8 mouse cellular contexts compared by ENCODE assay signal in the genomic region with DNA sequence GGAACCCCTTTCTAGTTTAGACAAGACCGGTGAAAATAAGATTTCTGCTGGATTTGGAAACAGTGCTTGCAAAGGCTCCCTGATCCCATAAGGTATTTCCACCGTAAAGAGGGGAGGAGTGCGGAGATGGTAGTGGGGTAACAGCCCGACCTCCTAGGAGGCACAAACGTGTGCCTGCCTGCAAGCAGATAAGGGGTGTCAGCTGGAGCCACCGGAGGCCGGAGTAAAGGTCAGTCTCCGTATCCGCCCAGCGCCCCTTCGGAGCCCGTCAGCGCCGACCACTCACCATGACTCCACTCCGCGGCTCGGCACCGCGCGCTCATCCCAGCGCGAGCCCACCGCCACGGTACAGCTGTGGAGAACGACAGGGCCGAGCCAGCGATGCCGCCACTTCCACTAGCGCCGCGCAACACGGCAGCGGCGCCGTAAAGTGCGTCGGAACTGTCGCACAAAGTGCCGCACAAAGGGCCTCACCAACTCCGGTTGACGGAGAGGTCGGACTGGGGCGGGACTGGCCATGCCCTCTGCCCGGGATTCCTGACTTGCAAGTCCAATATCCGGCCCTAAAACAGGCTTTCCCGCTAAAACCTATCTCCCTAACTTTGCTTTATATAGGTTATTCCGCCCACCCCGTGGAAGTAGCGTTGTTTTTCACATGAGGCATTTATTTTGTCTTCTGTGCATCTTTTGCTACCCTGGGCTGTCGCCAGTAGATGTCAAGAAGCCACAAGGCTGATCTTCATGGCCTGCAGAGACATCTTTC. TPM values are rescaled to one million over a fixed set of nuclear protein-coding genes. Genes with fewer than 3 reads are reported as not detected.
DNase-seq lines count a peak whose midpoint lies in the region; ATAC-seq lines count a peak whose summit lies in the region.

Gene Dnajc19 (minus strand): TSS at position 422 of the 763 bp plus-strand sequence.

- H3K9me3 ChIP-seq in hindbrain, embryonic 16.5 days (ENCODE audit: control insufficient read depth, low read length): no peaks in the 10 kb centered on the region

- peaks cover 15% of the 10 kb centered on the region for H3K4me1 ChIP-seq in hindbrain, embryonic 16.5 days (ENCODE audit: control insufficient read depth, insufficient read depth, low read depth, low read length)

- peaks cover 5% of the 10 kb centered on the region; the same call in 1 of the 2 replicates for H3K36me3 ChIP-seq in hindbrain, embryonic 16.5 days (ENCODE audit: control insufficient read depth, insufficient read depth, low read length)
- no peaks in the 10 kb centered on the region; the same call in 1 of the 2 replicates for H3K36me3 ChIP-seq in macrophage (ENCODE audit: inconsistent target)

- H3K27me3 ChIP-seq in hindbrain, embryonic 16.5 days (replicated peaks; ENCODE audit: control insufficient read depth, insufficient read depth, low read length): no peaks in the 10 kb centered on the region

- peak; percentile 76 for DNase-seq in WW6 (ENCODE audit: low read depth, low spot score)
- DNase-seq in cerebellum, postnatal 4 days (ENCODE audit: low spot score in 2 of 2): peak; percentile 81 to 92
- peak; percentile 94 for DNase-seq in gastrocnemius, adult 18-20 months (ENCODE audit: low spot score)
- peak; percentile 96 to 97 for DNase-seq in left cerebral cortex, adult 18-20 months (ENCODE audit: low spot score in 2 of 2)
- peak; percentile 95 for DNase-seq in right cerebral cortex, adult 18-20 months
- DNase-seq in urinary bladder, postnatal 10 days (ENCODE audit: low spot score): peak; percentile 72

- peaks cover 12% of the 10 kb centered on the region for H3K79me2 ChIP-seq in macrophage (ENCODE audit: inconsistent target)

- H3K4me3 ChIP-seq in hindbrain, embryonic 16.5 days (ENCODE audit: low read length): peak within 1 kb of the TSS; percentile 79
- peak within 1 kb of the TSS; percentile 90 for H3K4me3 ChIP-seq in macrophage (ENCODE audit: inconsistent target)

- peak within 1 kb of the TSS; percentile 93 for H3K9ac ChIP-seq in hindbrain, embryonic 16.5 days (ENCODE audit: low read depth, low read length)

- WGBS in hindbrain, embryonic 16.5 days: under 1% methylated on average over 50 of the region's 50 CpGs
- WGBS in macrophage (ENCODE audit: missing documents): under 1% methylated on average over 47 of the region's 50 CpGs

- peak; percentile 96 for ATAC-seq in hindbrain, embryonic 16.5 days

- peak within 1 kb of the TSS; percentile 71 for H3K4me2 ChIP-seq in hindbrain, embryonic 16.5 days (ENCODE audit: low read length)

- peak within 1 kb of the TSS; percentile 79 for H3K27ac ChIP-seq in hindbrain, embryonic 16.5 days (ENCODE audit: low read depth, low read length)
- peak within 1 kb of the TSS; percentile 39 for H3K27ac ChIP-seq in macrophage

RNA-seq across cellular contexts. Expression of gene Dnajc19, which starts in this region (rescaled TPM):
- 100 to 1,000 TPM; 141 to 146 TPM for total RNA-seq in gastrocnemius, adult 18-20 months (2021)
- 111 and 127 TPM in 2 replicates for polyA plus RNA-seq in hindbrain, embryonic 16.5 days (2015; fragmentation: Nextera tagmentation; extraction: Ambion mirVana)
- total RNA-seq in left cerebral cortex, adult 18-20 months (2021): 10 to 100 TPM; 51.2 to 60.2 TPM
- total RNA-seq in macrophage (2018; cell fraction: chromatin; rRNA removed): 10 to 100 TPM in 14 of 26 experiments, 1 to 10 TPM in 12; 2.4 to 32.1 (median 12.1) TPM
- 10 to 100 TPM; 46.8 to 95.6 (median 63.2) TPM for total RNA-seq in macrophage (2018; cell fraction: cytosol; rRNA removed)
- total RNA-seq in macrophage (2018; cell fraction: nucleus; rRNA removed): 10 to 100 TPM in 21 of 26 experiments, 1 to 10 TPM in 5; 5.6 to 38.2 (median 12.9) TPM
- 53.0 to 86.4 TPM (median 77.3 TPM) in 3 replicates for polyA plus RNA-seq in macrophage (2018)

Comparison
In these comparisons a context has a peak if more than half of its experiments do, and no peak if none do; other contexts are left out.
1. Peak in every context shown above with its lines: DNase-seq, ATAC-seq, H3K4me3 ChIP-seq and H3K27ac ChIP-seq.